Mouse (Mus musculus) colon, adult 2 months (tissue): ENCODE data around the gene Mrpl39. TPM values are rescaled to one million over a fixed set of nuclear protein-coding genes. Genes with fewer than 3 reads are reported as not detected.

ENCODE experiments used
- polyA plus RNA-seq: library from polyadenylated mRNA; depleted of rRNA; stranded (reverse); fragments of >200 nt; gene quantifications from 2 replicates; pipeline ENCODE4 v1.2.3, GENCODE M21; 2012; rRNA removed

Gene Mrpl39
- polyA plus RNA-seq = 6.9 and 18.8 TPM in 2 replicates

DNA sequence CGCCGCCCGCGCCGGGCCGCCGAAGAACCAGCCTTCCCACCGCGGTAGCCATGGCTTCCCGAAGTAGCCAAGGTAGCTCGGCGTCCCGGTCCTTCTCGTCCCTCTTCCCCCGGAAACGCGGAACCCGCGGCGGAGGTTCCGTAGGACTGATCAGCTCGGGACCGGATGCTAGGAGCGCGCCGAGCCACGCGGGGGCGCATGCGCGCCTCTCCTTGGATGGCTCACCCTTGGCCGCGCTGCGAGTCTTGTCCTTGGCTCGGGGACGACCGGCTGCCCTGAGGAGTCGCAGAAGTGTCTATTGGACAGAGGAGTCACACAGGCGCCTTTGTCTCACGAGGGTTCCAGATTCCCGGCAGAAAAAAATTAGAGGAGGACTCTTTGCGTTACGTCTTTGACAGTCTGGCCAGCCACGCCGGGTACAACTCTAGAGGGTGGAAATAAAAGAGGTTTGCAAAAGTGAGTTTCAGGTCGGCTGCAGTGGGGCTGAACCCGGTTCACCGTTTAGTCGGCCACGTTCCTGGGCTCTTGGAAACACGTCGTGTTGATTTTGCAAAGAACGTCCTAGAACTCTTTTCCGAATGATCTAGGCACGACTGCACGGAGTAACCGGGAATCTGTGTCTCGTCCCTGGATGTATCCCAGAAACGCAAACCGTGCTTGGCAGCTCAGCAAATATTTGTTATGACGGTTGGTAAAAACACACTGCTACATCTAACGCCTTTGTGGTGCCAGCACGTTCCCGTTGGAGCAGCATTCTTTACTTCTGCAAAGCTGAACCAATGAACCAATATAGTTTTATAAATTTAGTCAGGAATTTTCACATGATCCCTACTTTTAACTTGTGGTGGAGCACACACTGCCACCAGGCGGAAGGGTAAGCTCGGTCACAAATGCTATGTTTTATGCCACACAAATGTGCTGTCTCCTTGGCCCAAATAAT lies at the start of gene Mrpl39:
TSS of gene Mrpl39 (minus strand) at position 577 of the 940 bp plus-strand sequence.

GRCm38 (mm10) chr16:84774003-84774703 lies 38.6 kb upstream of the Mrpl39 start, which contains the start of gene Jam2:
Gene Jam2 (plus strand): TSS chr16:84774123.

Other genes starting within 250 kb of the Mrpl39 start
- gene A730009L09Rik, start 220.6 kb downstream of the Mrpl39 start, polyA plus RNA-seq = not detected in 2 replicates
- gene Jam2, start 38.4 kb upstream of the Mrpl39 start, polyA plus RNA-seq = 4.1 and 4.9 TPM in 2 replicates
- gene Gabpa, start 99.2 kb upstream of the Mrpl39 start, polyA plus RNA-seq = 3.8 and 4.9 TPM in 2 replicates
- 141 and 167 TPM in 2 replicates for gene Atp5j, start 99.9 kb upstream of the Mrpl39 start, polyA plus RNA-seq